Mouse (Mus musculus) liver, embryonic 15.5 days (tissue): ENCODE measurements around the gene Lrrc71. TPM values are rescaled to one million over a fixed set of nuclear protein-coding genes. Genes with fewer than 3 reads are reported as not detected.

Source experiments
- ATAC-seq: fragments of 200-750 bp; cut with Nextera tagmentation; 2 replicates; pipeline ENCODE4 v1.8.0; 2017; ENCODE audit warnings: moderate number of reproducible peaks, mild to moderate bottlenecking, moderate library complexity; ENCODE audit not compliant: insufficient read depth
- H3K27ac ChIP-seq: fragments of 300-500 bp; sonication (generic); replicated peaks from 2 replicates; pipeline ENCODE4 v1.5.1; 2015; ENCODE audit warnings: mild to moderate bottlenecking, inconsistent platforms
- H3K27me3 ChIP-seq: fragments of 300-500 bp; sonication (generic); 2 replicates; pipeline ENCODE4 v1.6.1; 2015; ENCODE audit warnings: mild to moderate bottlenecking, inconsistent platforms
- H3K36me3 ChIP-seq: fragments of 300-500 bp; sonication (generic); replicated peaks from 2 replicates; pipeline ENCODE4 v1.6.1; 2015; ENCODE audit warnings: moderate library complexity, mild to moderate bottlenecking, inconsistent platforms
- H3K4me1 ChIP-seq: fragments of 300-500 bp; sonication (generic); replicated peaks from 2 replicates; pipeline ENCODE4 v1.6.1; 2015; ENCODE audit warnings: inconsistent platforms
- H3K4me2 ChIP-seq: fragments of 300-500 bp; sonication (generic); 2 replicates; pipeline ENCODE4 v1.6.1; 2015; ENCODE audit warnings: moderate library complexity, mild to moderate bottlenecking, inconsistent platforms
- H3K4me3 ChIP-seq: fragments of 300-500 bp; sonication (generic); replicated peaks from 2 replicates; pipeline ENCODE4 v1.5.1; 2015; ENCODE audit warnings: mild to moderate bottlenecking, inconsistent platforms
- H3K9ac ChIP-seq: fragments of 300-500 bp; sonication (generic); 2 replicates; pipeline ENCODE4 v1.6.1; 2015; ENCODE audit warnings: moderate library complexity, mild to moderate bottlenecking, inconsistent platforms
- H3K9me3 ChIP-seq: fragments of 300-500 bp; sonication (generic); replicated peaks from 2 replicates; pipeline ENCODE4 v1.6.1; 2016; ENCODE audit warnings: inconsistent platforms
- WGBS: fragments of 180-500 bp; shearing (Covaris S2); methylation state at CpG from one replicate; pipeline ENCODE4 v1.1.7; 2015; ENCODE audit warnings: mixed read lengths; ENCODE audit not compliant: insufficient replicate concordance; 5-methylcytosine and 5-hydroxymethylcytosine counted together
- polyA plus RNA-seq: library from polyadenylated mRNA; unstranded; fragments of >200 nt; fragmentation: Nextera tagmentation; extraction: Ambion mirVana; gene quantifications from 2 replicates; pipeline ENCODE4 v1.2.1, GENCODE M21; 2015

The Lrrc71 gene
- 0.15 and 0.18 TPM in 2 replicates for polyA plus RNA-seq

- Histone ChIP-seq H3K27me3 (no peaks in the 10 kb centered on the region), H3K4me1 (no peaks in the 10 kb centered on the region), H3K27ac (no peak within 1 kb of the TSS), H3K4me3 (no peak within 1 kb of the TSS), H3K9me3 (no peaks in the 10 kb centered on the region), H3K36me3 (no peaks in the 10 kb centered on the region), H3K9ac (no peak within 1 kb of the TSS), H3K4me2 (no peak within 1 kb of the TSS)
- WGBS = 58% methylated on average over 13 of the region's 13 CpGs
- no peak for ATAC-seq
Measured at GRCm38 (mm10) chr3:87748431-87748830, at the start of gene Lrrc71. TSS of gene Lrrc71 (minus strand) at chr3:87748625.

DNA sequence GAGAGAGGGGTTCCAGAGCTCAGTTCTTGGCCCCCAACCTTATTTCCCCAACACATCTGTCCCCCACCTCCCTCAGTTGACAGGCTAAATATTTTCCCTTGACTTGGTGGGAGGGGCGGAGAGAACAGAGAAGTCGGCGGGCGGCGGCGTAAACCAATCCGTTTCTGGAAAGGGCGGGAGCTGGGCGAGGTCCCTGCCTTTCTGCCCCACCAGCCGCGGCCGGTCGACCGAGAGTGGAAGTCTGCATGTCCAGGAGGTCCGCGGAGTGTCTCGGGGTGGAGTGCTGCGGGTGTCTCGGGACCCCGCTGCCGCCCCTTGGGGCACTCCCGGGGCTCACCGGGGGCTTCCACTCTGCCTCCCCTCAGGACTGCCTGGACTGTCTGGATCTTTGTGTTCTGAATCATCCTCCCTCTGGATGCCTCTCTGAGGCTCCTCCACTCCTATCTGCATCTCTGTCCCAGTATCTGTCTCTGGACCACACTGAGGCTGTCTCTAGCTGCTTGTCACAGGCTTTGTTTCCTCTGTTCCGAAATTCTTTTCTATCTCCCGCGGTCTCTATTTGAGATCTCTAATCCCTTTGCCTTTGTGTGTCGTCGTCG lies 48.4 kb upstream of the Lrrc71 start, which contains the start of gene Insrr:
Gene Insrr, plus strand, starts transcription at position 216 of the 599 bp plus-strand sequence.
- H3K4me1 ChIP-seq = peaks cover 11% of the 10 kb centered on the region
- no peaks in the 10 kb centered on the region for H3K9me3 ChIP-seq
- H3K9ac ChIP-seq = no peak within 1 kb of the TSS
- peaks cover 100% of the 10 kb centered on the region for H3K27me3 ChIP-seq
- H3K4me3 ChIP-seq = no peak within 1 kb of the TSS
- 2% methylated on average over 29 of the region's 29 CpGs for WGBS
- H3K4me2 ChIP-seq = peak within 1 kb of the TSS; percentile 42
- no peak for ATAC-seq
- no peak within 1 kb of the TSS for H3K27ac ChIP-seq
- no peaks in the 10 kb centered on the region for H3K36me3 ChIP-seq

DNA sequence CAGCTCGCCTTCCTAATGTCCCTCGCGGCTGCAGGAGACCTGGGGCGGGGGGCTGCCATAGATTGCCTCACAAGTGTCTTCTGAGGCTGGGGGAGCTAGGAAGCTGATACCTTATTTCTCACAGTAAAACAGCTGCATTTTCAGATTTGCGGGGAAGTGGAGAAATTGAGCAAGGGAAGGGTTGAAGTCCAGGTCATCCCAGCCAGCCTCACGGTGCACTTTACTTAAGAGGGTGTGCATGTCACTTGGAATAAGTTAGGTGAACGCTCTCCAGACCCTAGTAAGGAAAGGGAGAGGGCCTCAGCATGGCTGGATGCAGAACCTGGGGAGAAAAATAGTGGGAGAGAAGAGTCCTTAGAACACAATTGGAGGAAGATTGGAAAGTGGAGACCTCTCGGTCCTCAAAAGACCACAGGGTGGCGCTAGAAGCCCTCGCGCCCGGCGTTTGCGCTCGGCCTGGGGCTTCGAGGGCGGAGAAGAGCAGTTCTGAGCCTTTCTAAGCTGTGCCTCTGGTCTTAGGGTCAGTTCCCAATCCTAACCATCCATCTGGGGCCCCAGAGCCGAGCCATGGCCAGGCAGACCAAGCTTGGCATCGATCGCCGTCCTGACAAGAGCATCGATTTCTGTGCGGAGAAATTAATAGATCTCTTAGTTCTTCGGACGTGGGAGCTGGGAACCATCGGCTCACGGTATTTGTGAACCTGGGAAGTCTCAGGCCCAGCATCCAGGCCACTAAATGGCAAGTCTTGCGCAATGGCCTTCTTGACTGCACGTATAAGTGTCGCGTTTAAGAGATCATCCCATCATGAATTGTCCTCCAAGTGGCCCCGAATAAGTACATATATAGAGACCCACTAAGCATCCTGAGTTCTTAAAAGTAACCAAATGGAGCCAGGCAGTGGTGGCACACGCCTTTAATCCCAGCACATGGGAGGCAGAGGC lies 47.2 kb upstream of the Lrrc71 start:
- Histone ChIP-seq H3K9ac (no peak overlapping the region), H3K36me3 (no peaks in the 10 kb centered on the region), H3K4me3 (peak overlapping the region; percentile 20; the same call in 1 of the 2 replicates), H3K27ac (no peak overlapping the region), H3K4me1 (peaks cover 11% of the 10 kb centered on the region), H3K4me2 (peak overlapping the region; percentile 52), H3K9me3 (no peaks in the 10 kb centered on the region), H3K27me3 (peaks cover 100% of the 10 kb centered on the region)
- WGBS = 14% methylated on average over 33 of the region's 33 CpGs
- ATAC-seq = no peak

- peak within 1 kb of the TSS; percentile 52 for H3K4me2 ChIP-seq
- peak within 1 kb of the TSS; percentile 20; the same call in 1 of the 2 replicates for H3K4me3 ChIP-seq
- no peaks in the 10 kb centered on the region for H3K9me3 ChIP-seq
- no peak within 1 kb of the TSS for H3K27ac ChIP-seq
- no peak for ATAC-seq
- H3K9ac ChIP-seq = no peak within 1 kb of the TSS
- peaks cover 94% of the 10 kb centered on the region for H3K27me3 ChIP-seq
- WGBS = 3% methylated on average over 45 of the region's 47 CpGs
- no peaks in the 10 kb centered on the region for H3K36me3 ChIP-seq
- peaks cover 11% of the 10 kb centered on the region for H3K4me1 ChIP-seq
Measured at GRCm38 (mm10) chr3:87794922-87795325, 46.5 kb upstream of the Lrrc71 start, which contains the start of gene Ntrk1. TSS of gene Ntrk1 (minus strand) at chr3:87795162.

DNA sequence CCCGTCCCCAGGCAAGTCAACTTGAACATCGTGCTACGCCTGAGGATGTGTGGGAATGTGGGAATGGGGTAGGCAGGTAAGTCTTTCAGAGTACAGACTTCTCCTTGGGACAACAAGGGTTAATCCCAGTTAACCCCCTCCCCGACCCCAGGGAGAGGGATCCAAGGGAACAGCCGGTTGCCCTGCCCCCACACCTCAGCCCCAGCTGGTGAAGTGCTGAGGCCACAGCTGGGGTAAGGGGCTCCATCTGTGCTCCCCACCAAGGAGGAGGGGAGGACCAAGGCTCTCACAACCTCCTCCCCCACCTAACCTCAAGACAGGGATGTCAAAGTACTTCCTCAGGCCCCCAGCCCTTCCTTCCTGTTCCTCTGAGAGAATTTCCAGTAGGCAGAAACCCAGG lies 41.3 kb upstream of the Lrrc71 start:
- no peak overlapping the region for H3K4me2 ChIP-seq
- ATAC-seq = no peak
- no peaks in the 10 kb centered on the region for H3K36me3 ChIP-seq
- no peaks in the 10 kb centered on the region for H3K9me3 ChIP-seq
- H3K27ac ChIP-seq = no peak overlapping the region
- H3K4me1 ChIP-seq = peaks cover 2% of the 10 kb centered on the region
- no peak overlapping the region for H3K4me3 ChIP-seq
- 34% methylated on average over 5 of the region's 5 CpGs for WGBS
- H3K9ac ChIP-seq = no peak overlapping the region
- peaks cover 42% of the 10 kb centered on the region for H3K27me3 ChIP-seq

DNA sequence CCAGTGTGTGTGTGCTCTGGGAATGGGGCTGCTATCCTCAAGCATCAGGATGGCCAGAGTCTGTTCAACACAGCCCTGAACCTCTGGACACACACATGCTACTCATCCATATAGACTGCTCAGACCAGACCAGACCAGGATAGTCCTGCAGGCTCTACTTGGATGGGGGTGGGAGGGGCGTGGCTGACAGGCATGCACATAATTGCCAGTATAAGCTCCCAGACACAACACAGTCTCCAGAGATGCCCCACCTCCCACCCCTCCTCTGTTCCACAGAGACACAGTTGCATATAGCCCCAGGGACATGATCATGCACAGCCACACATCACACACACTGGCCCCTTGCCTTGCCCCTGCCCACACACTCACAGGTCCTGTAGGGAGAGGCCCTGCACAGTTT lies 40.8 kb upstream of the Lrrc71 start:
- no peak overlapping the region for H3K4me3 ChIP-seq
- H3K4me2 ChIP-seq = no peak overlapping the region
- H3K36me3 ChIP-seq = no peaks in the 10 kb centered on the region
- peaks cover 37% of the 10 kb centered on the region for H3K27me3 ChIP-seq
- no peak overlapping the region for H3K27ac ChIP-seq
- 32% methylated on average over 1 of the region's 1 CpGs for WGBS
- ATAC-seq = no peak
- no peaks in the 10 kb centered on the region for H3K9me3 ChIP-seq
- no peaks in the 10 kb centered on the region for H3K4me1 ChIP-seq
- H3K9ac ChIP-seq = no peak overlapping the region

GRCm38 (mm10) chr3:87785626-87786214 lies 37.3 kb upstream of the Lrrc71 start:
- H3K9me3 ChIP-seq = no peaks in the 10 kb centered on the region
- no peak overlapping the region for H3K4me3 ChIP-seq
- ATAC-seq = no peak
- H3K36me3 ChIP-seq = no peaks in the 10 kb centered on the region
- H3K27ac ChIP-seq = no peak overlapping the region
- peaks cover 2% of the 10 kb centered on the region for H3K27me3 ChIP-seq
- 44% methylated on average over 6 of the region's 6 CpGs for WGBS
- no peak overlapping the region for H3K9ac ChIP-seq
- no peak overlapping the region for H3K4me2 ChIP-seq
- H3K4me1 ChIP-seq = no peaks in the 10 kb centered on the region

DNA sequence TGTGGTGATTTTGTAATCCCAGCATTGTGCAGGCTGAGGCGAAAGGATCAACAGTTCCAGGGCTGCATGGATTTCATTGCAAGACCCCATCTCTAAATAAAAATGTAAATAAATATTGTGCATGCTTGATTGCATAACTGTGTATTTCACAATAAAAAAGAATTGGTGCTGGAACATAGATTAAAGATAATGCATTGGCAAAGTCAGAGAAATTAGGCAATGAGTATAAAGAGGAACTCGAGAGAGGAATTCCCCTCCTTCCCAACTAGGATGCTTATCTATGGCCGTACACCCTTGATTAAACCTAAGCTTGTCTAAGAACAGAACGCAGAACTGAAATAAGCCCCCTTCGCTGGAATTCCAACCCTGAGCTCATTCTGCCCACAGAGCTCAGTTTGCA lies 36.7 kb upstream of the Lrrc71 start:
- H3K36me3 ChIP-seq = no peaks in the 10 kb centered on the region
- no peak overlapping the region for H3K4me3 ChIP-seq
- no peaks in the 10 kb centered on the region for H3K4me1 ChIP-seq
- H3K27me3 ChIP-seq = no peaks in the 10 kb centered on the region
- no peak for ATAC-seq
- WGBS = 44% methylated on average over 5 of the region's 5 CpGs
- H3K4me2 ChIP-seq = no peak overlapping the region
- no peak overlapping the region for H3K9ac ChIP-seq
- H3K27ac ChIP-seq = no peak overlapping the region
- H3K9me3 ChIP-seq = no peaks in the 10 kb centered on the region

DNA sequence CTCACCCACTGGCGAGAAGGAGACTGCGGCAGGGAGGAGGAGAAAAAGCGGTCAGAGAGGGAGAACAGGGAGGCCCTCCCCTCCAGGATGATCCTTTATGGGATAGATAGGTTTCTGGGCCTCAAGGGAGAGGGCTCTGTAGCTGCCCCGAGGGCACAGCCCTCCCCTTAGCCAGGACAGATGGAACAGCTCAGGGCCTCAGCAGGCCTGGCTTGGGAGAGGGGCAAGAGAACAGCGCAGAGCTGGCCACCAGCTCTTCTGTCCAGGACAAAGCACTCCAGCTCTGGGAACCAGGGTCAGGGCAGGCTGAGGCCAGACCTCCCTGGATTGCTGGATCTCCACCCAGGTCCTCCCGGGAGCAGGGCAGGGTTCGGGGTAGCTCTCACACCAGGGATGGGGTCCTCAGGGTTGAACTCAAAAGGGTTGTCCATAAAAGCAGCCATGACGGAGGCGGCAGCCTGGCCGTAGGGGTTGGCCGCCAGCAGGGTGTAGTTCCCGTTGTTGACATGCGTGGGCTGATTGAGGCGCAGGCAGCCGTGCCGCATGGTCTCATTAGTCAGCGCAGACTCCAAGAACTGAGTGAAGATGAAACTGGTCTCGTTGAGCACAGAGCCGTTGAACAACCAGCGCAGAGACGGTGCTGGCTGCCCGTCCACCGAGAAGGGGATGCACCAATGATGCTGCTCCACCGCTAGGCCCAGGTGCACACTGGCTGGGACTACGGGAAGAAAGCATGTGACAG lies 35.0 kb upstream of the Lrrc71 start:
- Histone ChIP-seq H3K4me1 (no peaks in the 10 kb centered on the region), H3K9me3 (no peaks in the 10 kb centered on the region), H3K4me2 (no peak overlapping the region), H3K27me3 (peaks cover 10% of the 10 kb centered on the region), H3K4me3 (no peak overlapping the region), H3K9ac (no peak overlapping the region), H3K36me3 (no peaks in the 10 kb centered on the region), H3K27ac (no peak overlapping the region)
- ATAC-seq = no peak
- 77% methylated on average over 25 of the region's 25 CpGs for WGBS

GRCm38 (mm10) chr3:87779086-87779485 lies 30.7 kb upstream of the Lrrc71 start:
- 48% methylated on average over 2 of the region's 2 CpGs for WGBS
- Histone ChIP-seq H3K27me3 (peaks cover 22% of the 10 kb centered on the region), H3K36me3 (no peaks in the 10 kb centered on the region), H3K9me3 (no peaks in the 10 kb centered on the region), H3K4me1 (no peaks in the 10 kb centered on the region), H3K9ac (no peak overlapping the region), H3K4me3 (no peak overlapping the region), H3K27ac (no peak overlapping the region), H3K4me2 (no peak overlapping the region)
- ATAC-seq = no peak
